Mouse (Mus musculus) layer of hippocampus, postnatal 25 days (tissue): ENCODE measurements around the gene Nrap. TPM values are rescaled to one million over a fixed set of nuclear protein-coding genes. Genes with fewer than 3 reads are reported as not detected.

Source experiments
- total RNA-seq, 2 experiments: library from RNA; stranded (reverse); gene quantifications; 2 replicates each; pipeline ENCODE4 v1.2.3; 2021

The Nrap gene
- total RNA-seq, 2 experiments from 2014 or later, result 0.07 to 0.09 TPM

Other genes starting within 250 kb of the Nrap start
- gene Habp2, start 102.9 kb downstream of the Nrap start, total RNA-seq, result not detected
- 1 to 10 TPM; 2.0 to 2.5 TPM for gene Casp7, start 7.1 kb upstream of the Nrap start, total RNA-seq
- under 1 TPM; 0.32 to 0.47 TPM for gene Plekhs1, start 71.6 kb upstream of the Nrap start, total RNA-seq
- 1 to 10 TPM; 5.3 to 8.5 TPM for gene Dclre1a, start 158.2 kb upstream of the Nrap start, total RNA-seq
- 10 to 100 TPM; 10.4 to 12.2 TPM for gene Nhlrc2, start 158.2 kb upstream of the Nrap start, total RNA-seq